In genomic region chr19:18420381-18420785, GRCm38 (mm10) we compare ENCODE assay signal across 7 mouse cellular contexts.
A peak's percentile ranks its signal among the peaks of the same experiment; 100 is the strongest.
DNase-seq lines count a peak whose midpoint lies in the region; ATAC-seq and TF ChIP-seq lines count a peak whose summit lies in the region.

No protein-coding gene starts in this region.

- H3K36me3 ChIP-seq in embryonic facial prominence, embryonic 15.5 days, result no peaks in the 10 kb centered on the region
- no peaks in the 10 kb centered on the region for H3K36me3 ChIP-seq in limb, embryonic 14.5 days (ENCODE audit: control insufficient read depth, insufficient read depth, low read length)
- no peaks in the 10 kb centered on the region for H3K36me3 ChIP-seq in midbrain, embryonic 15.5 days (replicated peaks)

- no peaks in the 10 kb centered on the region for H3K9me3 ChIP-seq in embryonic facial prominence, embryonic 15.5 days (replicated peaks)
- no peaks in the 10 kb centered on the region for H3K9me3 ChIP-seq in limb, embryonic 14.5 days (ENCODE audit: control insufficient read depth, low read length)
- no peaks in the 10 kb centered on the region for H3K9me3 ChIP-seq in midbrain, embryonic 15.5 days

- H3K27ac ChIP-seq in embryonic facial prominence, embryonic 15.5 days (replicated peaks), result no peak overlapping the region
- H3K27ac ChIP-seq in limb, embryonic 14.5 days (replicated peaks; ENCODE audit: low read depth, low read length), result no peak overlapping the region
- no peak overlapping the region for H3K27ac ChIP-seq in midbrain, embryonic 15.5 days

- H3K4me2 ChIP-seq in embryonic facial prominence, embryonic 15.5 days (replicated peaks), result no peak overlapping the region
- no peak overlapping the region for H3K4me2 ChIP-seq in limb, embryonic 14.5 days (replicated peaks; ENCODE audit: low read depth, low read length, severe bottlenecking)
- H3K4me2 ChIP-seq in midbrain, embryonic 15.5 days, result no peak overlapping the region

- peak; percentile 57; the same call in 1 of the 2 replicates for ATAC-seq in embryonic facial prominence, embryonic 15.5 days (ENCODE audit: insufficient number of reproducible peaks, low FRiP score, low TSS enrichment, low read depth)
- no peak for ATAC-seq in limb, embryonic 14.5 days (ENCODE audit: low FRiP score, low read depth)
- ATAC-seq in midbrain, embryonic 15.5 days (replicated peaks), result no peak
- ATAC-seq in frontal cortex, adult (ENCODE audit: low TSS enrichment), result no peak

- peaks cover 3% of the 10 kb centered on the region; the same call in 1 of the 2 replicates for H3K4me1 ChIP-seq in embryonic facial prominence, embryonic 15.5 days
- H3K4me1 ChIP-seq in limb, embryonic 14.5 days (ENCODE audit: control insufficient read depth, insufficient read depth, low read length), result peaks cover 11% of the 10 kb centered on the region
- no peaks in the 10 kb centered on the region for H3K4me1 ChIP-seq in midbrain, embryonic 15.5 days

- no peak for TF ChIP-seq POLR2A in limb, embryonic 14.5 days (IDR thresholded peaks at IDR 0.05; ENCODE audit: borderline replicate concordance, extremely low read depth, insufficient read depth, insufficient read length)

- 19% methylated on average over 9 of the region's 9 CpGs for WGBS in embryonic facial prominence, embryonic 15.5 days
- WGBS in limb, embryonic 14.5 days, result 15% methylated on average over 9 of the region's 9 CpGs
- WGBS in midbrain, embryonic 15.5 days, result 71% methylated on average over 9 of the region's 9 CpGs

- DNase-seq in adrenal gland, adult (ENCODE audit: inconsistent age in 2 of 2, low spot score in 1 of 2), result peak; percentile 27 to 87
- peak; percentile 46 for DNase-seq in adrenal gland, postnatal 25 days
- peak; percentile 58 for DNase-seq in limb, embryonic 14.5 days (ENCODE audit: low spot score)
- DNase-seq in spleen, postnatal 14 days (ENCODE audit: low spot score in 2 of 2), result no peak

- no peak overlapping the region for H3K9ac ChIP-seq in embryonic facial prominence, embryonic 15.5 days
- H3K9ac ChIP-seq in limb, embryonic 14.5 days (ENCODE audit: low read depth, low read length, severe bottlenecking), result no peak overlapping the region
- H3K9ac ChIP-seq in midbrain, embryonic 15.5 days, result no peak overlapping the region

- H3K27me3 ChIP-seq in embryonic facial prominence, embryonic 15.5 days, result no peaks in the 10 kb centered on the region
- H3K27me3 ChIP-seq in limb, embryonic 14.5 days (ENCODE audit: control insufficient read depth, insufficient read depth, low read length), result no peaks in the 10 kb centered on the region
- no peaks in the 10 kb centered on the region for H3K27me3 ChIP-seq in midbrain, embryonic 15.5 days (replicated peaks)

- H3K4me3 ChIP-seq in embryonic facial prominence, embryonic 15.5 days (replicated peaks), result no peak overlapping the region
- H3K4me3 ChIP-seq in limb, embryonic 14.5 days (replicated peaks; ENCODE audit: low read length), result no peak overlapping the region
- H3K4me3 ChIP-seq in midbrain, embryonic 15.5 days, result no peak overlapping the region

Comparison
In these comparisons a context has a peak if more than half of its experiments do, and no peak if none do; other contexts are left out.
1. DNase-seq: peak in adrenal gland, adult (2 of 2), adrenal gland, postnatal 25 days (single experiment) and limb, embryonic 14.5 days (single experiment); none in spleen, postnatal 14 days (0 of 2).